Mouse (Mus musculus) kidney, postnatal 10 days (tissue): Measurements from ENCODE around the gene Pear1.

Experiments used
- DNase-seq: peaks from one replicate; pipeline ENCODE4 v3.0.0; 2021; ENCODE audit warnings: mixed read lengths

Pear1 gene

GRCm38 (mm10) chr3:87809322-87809962 lies 14.7 kb downstream of the Pear1 start:
- DNase-seq: peak; percentile 38

GRCm38 (mm10) chr3:87804038-87804677 lies 19.9 kb downstream of the Pear1 start:
- DNase-seq: no peak

GRCm38 (mm10) chr3:87801681-87802080 lies 22.4 kb downstream of the Pear1 start:
- DNase-seq: peak; percentile 46

- peak; percentile 77 for DNase-seq
These were observed 27.3 kb downstream of the Pear1 start, which contains the start of gene Insrr for GRCm38 (mm10) chr3:87796736-87797334. Gene Insrr, plus strand, starts transcription at chr3:87796951.

GRCm38 (mm10) chr3:87795336-87796277 lies 28.5 kb downstream of the Pear1 start:
- peak; percentile 85 for DNase-seq

GRCm38 (mm10) chr3:87794922-87795325 lies 29.2 kb downstream of the Pear1 start, which contains the start of gene Ntrk1:
Gene Ntrk1, minus strand, starts transcription at chr3:87795162.
- peak; percentile 50 for DNase-seq

GRCm38 (mm10) chr3:87789768-87790167 lies 34.3 kb downstream of the Pear1 start:
- DNase-seq: no peak

- no peak for DNase-seq
These were observed 34.9 kb downstream of the Pear1 start for GRCm38 (mm10) chr3:87789248-87789647.

- DNase-seq: no peak
These were observed 38.4 kb downstream of the Pear1 start for GRCm38 (mm10) chr3:87785626-87786214.

- DNase-seq: no peak
These were observed 39.0 kb downstream of the Pear1 start for GRCm38 (mm10) chr3:87785156-87785555.

- DNase-seq: peak; percentile 38
These were observed 40.7 kb downstream of the Pear1 start for GRCm38 (mm10) chr3:87783282-87784023.

- DNase-seq: no peak
These were observed 45.0 kb downstream of the Pear1 start for GRCm38 (mm10) chr3:87779086-87779485.

GRCm38 (mm10) chr3:87778283-87778682 lies 45.8 kb downstream of the Pear1 start:
- DNase-seq: peak; percentile 56

- DNase-seq: peak; percentile 63
These were observed 53.0 kb downstream of the Pear1 start for GRCm38 (mm10) chr3:87771088-87771487.

- peak; percentile 78 for DNase-seq
These were observed 53.8 kb downstream of the Pear1 start for GRCm38 (mm10) chr3:87770280-87770679.

- DNase-seq: no peak
These were observed 54.6 kb downstream of the Pear1 start for GRCm38 (mm10) chr3:87769506-87769905.

GRCm38 (mm10) chr3:87768844-87769243 lies 55.3 kb downstream of the Pear1 start:
- DNase-seq: peak; percentile 95

GRCm38 (mm10) chr3:87768431-87768830 lies 55.7 kb downstream of the Pear1 start:
- DNase-seq: no peak

GRCm38 (mm10) chr3:87767764-87768163 lies 56.3 kb downstream of the Pear1 start:
- peak; percentile 80 for DNase-seq

- DNase-seq: no peak
These were observed 57.8 kb downstream of the Pear1 start for GRCm38 (mm10) chr3:87766284-87766667.

GRCm38 (mm10) chr3:87765631-87766283 lies 58.3 kb downstream of the Pear1 start:
- DNase-seq: no peak
